Mouse (Mus musculus) thymus, adult 2 months (tissue): ENCODE results near the gene Cbfa2t2. TPM values are rescaled to one million over a fixed set of nuclear protein-coding genes. Genes with fewer than 3 reads are reported as not detected.

Experiments used
- DNase-seq: peaks from one replicate; pipeline ENCODE4 v3.0.0; 2021
- H3K27ac ChIP-seq: fragments of 200-500 bp; 2 replicates; pipeline ENCODE4 v1.5.1; 2012; ENCODE audit warnings: low read length, control low read depth; ENCODE audit not compliant: control insufficient read depth, insufficient read depth
- H3K27me3 ChIP-seq: fragments of 200-500 bp; 2 replicates; pipeline ENCODE4 v1.6.1; 2012; ENCODE audit warnings: mild to moderate bottlenecking, low read length, moderate library complexity, mixed read lengths; ENCODE audit not compliant: control insufficient read depth, insufficient read depth
- H3K36me3 ChIP-seq: fragments of 200-500 bp; 2 replicates; pipeline ENCODE4 v1.6.1; 2012; ENCODE audit warnings: mild to moderate bottlenecking, low read length, moderate library complexity; ENCODE audit not compliant: control insufficient read depth, insufficient read depth
- H3K4me1 ChIP-seq: fragments of 200-500 bp; replicated peaks from 2 replicates; pipeline ENCODE4 v1.6.1; 2012; ENCODE audit warnings: low read length; ENCODE audit not compliant: control insufficient read depth, insufficient read depth
- H3K4me3 ChIP-seq: fragments of 200-500 bp; 2 replicates; pipeline ENCODE4 v1.5.1; 2012; ENCODE audit warnings: mild to moderate bottlenecking, low read length, control low read depth, moderate library complexity; ENCODE audit not compliant: control insufficient read depth, insufficient read depth
- CTCF ChIP-seq: fragments of 200-500 bp; IDR thresholded peaks from 2 replicates; pipeline ENCODE4 v1.5.1; 2012; ENCODE audit warnings: mild to moderate bottlenecking, control low read depth, low read length, moderate library complexity, borderline replicate concordance; ENCODE audit not compliant: control insufficient read depth, poor library complexity, insufficient read depth; ENCODE audit errors: extremely low read depth
- POLR2A ChIP-seq: fragments of 200-500 bp; IDR thresholded peaks from 2 replicates; pipeline ENCODE4 v1.6.1; 2012; ENCODE audit warnings: mild to moderate bottlenecking, low read length, control low read depth, moderate library complexity; ENCODE audit not compliant: control insufficient read depth, poor library complexity, insufficient read depth; ENCODE audit errors: extremely low read depth
- WGBS: fragments of 180-500 bp; shearing (Covaris S2); methylation state at CpG from one replicate; pipeline ENCODE4 v1.1.7; 2018; 5-methylcytosine and 5-hydroxymethylcytosine counted together
- polyA plus RNA-seq: library from polyadenylated mRNA; depleted of rRNA; stranded (reverse); fragments of >200 nt; gene quantifications from 2 replicates; pipeline ENCODE4 v1.2.3, GENCODE M21; 2012; rRNA removed

The Cbfa2t2 gene
- polyA plus RNA-seq, 1 experiment, result 27.6 TPM

DNA sequence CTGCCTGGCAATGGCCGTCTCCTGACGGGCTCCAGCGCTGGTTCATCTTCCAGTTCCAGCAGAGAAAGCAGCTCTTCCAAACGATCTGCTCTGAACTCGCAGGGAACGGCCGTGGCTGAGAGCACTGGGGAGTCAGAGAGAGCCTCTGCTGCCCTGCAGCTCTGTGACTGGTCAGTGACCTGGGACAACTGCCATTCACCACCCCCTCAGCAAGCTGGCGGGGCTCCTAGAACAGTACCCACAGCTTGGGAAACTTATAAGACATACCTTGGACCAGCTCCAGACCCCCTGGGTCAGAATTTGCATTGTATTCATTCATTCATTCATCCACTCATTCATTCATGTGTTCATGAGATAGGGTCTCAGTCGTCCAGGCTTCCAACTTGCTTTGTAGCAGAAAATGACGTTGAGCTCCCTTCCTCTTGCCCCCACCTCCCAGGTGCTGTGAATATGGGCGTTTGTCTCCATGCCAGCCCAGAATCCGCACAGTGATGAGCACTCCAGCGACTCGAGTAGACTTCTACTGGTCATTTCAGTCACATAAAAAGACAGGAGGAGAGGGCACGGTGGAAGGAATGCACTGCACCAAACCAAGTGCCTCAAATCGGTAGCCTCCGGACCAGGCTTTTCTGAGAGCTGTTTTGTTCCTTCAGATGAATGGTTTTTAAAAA, 148.8 kb downstream of the Cbfa2t2 start:
- H3K4me1 ChIP-seq, result no peaks in the 10 kb centered on the region
- no peak overlapping the region for H3K27ac ChIP-seq
- WGBS, result 87% methylated on average over 17 of the region's 17 CpGs
- H3K4me3 ChIP-seq, result no peak overlapping the region
- H3K36me3 ChIP-seq, result peaks cover 25% of the 10 kb centered on the region
- DNase-seq, result no peak
- no peaks in the 10 kb centered on the region for H3K27me3 ChIP-seq
- TF ChIP-seq CTCF, result no peak
- TF ChIP-seq POLR2A, result no peak

DNA sequence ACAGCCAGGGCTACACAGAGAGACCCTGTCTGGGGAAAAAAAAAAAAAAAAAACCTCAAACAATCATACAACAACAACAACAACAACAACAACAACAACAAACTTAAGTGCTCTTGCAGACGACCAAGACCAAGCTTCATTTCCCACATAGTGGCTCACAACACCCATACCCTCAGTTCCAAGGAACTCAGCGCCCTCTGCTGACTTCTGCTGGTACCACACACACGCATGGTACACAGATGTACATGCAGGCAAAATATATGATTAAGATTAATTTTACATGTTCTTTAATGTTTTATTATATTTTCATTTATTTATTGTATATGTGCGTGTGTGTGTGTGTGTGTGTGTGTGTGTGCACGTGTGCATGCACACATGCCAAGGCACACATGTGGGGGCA, 150.1 kb downstream of the Cbfa2t2 start:
- Histone ChIP-seq H3K27ac (no peak overlapping the region), H3K4me1 (no peaks in the 10 kb centered on the region), H3K27me3 (no peaks in the 10 kb centered on the region), H3K36me3 (peaks cover 25% of the 10 kb centered on the region), H3K4me3 (no peak overlapping the region)
- WGBS, result 88% methylated on average over 5 of the region's 5 CpGs
- DNase-seq, result peak; percentile 67
- TF ChIP-seq CTCF (no peak), POLR2A (no peak)

Other genes starting within 250 kb of the Cbfa2t2 start
- 1.4 and 1.5 TPM in 2 replicates for gene Bpifb1, start 245.7 kb upstream of the Cbfa2t2 start, polyA plus RNA-seq
- 0.40 and 0.65 TPM in 2 replicates for gene Bpifb5, start 212.7 kb upstream of the Cbfa2t2 start, polyA plus RNA-seq
- 0.11 and 0.14 TPM in 2 replicates for gene Bpifb9a, start 178.6 kb upstream of the Cbfa2t2 start, polyA plus RNA-seq
- 0.26 and 0.36 TPM in 2 replicates for gene Bpifb9b, start 129.3 kb upstream of the Cbfa2t2 start, polyA plus RNA-seq
- gene Cdk5rap1, start 63.5 kb upstream of the Cbfa2t2 start, polyA plus RNA-seq, result 14.2 and 16.3 TPM in 2 replicates
- 5.8 and 9.6 TPM in 2 replicates for gene Snta1, start 28.4 kb upstream of the Cbfa2t2 start, polyA plus RNA-seq
- gene 1700003F12Rik, start 110.6 kb downstream of the Cbfa2t2 start, polyA plus RNA-seq, result 2.0 and 3.3 TPM in 2 replicates
- gene Actl10, start 115.3 kb downstream of the Cbfa2t2 start, polyA plus RNA-seq, result 0.11 and 0.47 TPM in 2 replicates
- gene Necab3, start 122.4 kb downstream of the Cbfa2t2 start, polyA plus RNA-seq, result 14.8 and 15.7 TPM in 2 replicates
- gene E2f1, start 133.4 kb downstream of the Cbfa2t2 start, polyA plus RNA-seq, result 34.0 and 50.3 TPM in 2 replicates
- 70.7 and 71.7 TPM in 2 replicates for gene Pxmp4, start 167.2 kb downstream of the Cbfa2t2 start, polyA plus RNA-seq
- gene Zfp341, start 176.8 kb downstream of the Cbfa2t2 start, polyA plus RNA-seq, result 10.6 and 10.8 TPM in 2 replicates
- 1.5 and 1.7 TPM in 2 replicates for gene 4930519P11Rik, start 177.0 kb downstream of the Cbfa2t2 start, polyA plus RNA-seq
- gene Chmp4b, start 215.2 kb downstream of the Cbfa2t2 start, polyA plus RNA-seq, result 81.3 and 83.8 TPM in 2 replicates